Mouse (Mus musculus) G1E (cell line): ENCODE data around the gene Fpgs. TPM values are rescaled to one million over a fixed set of nuclear protein-coding genes. Genes with fewer than 3 reads are reported as not detected.

ENCODE experiments used
- ATAC-seq: 2 replicates; pipeline ENCODE4 v1.8.0; 2016; ENCODE audit warnings: mild to moderate bottlenecking; ENCODE audit not compliant: insufficient number of reproducible peaks, poor library complexity, low FRiP score, severe bottlenecking; ENCODE audit errors: extremely low read depth
- DNase-seq: peaks from one replicate; pipeline ENCODE4 v3.0.0; 2012; ENCODE audit warnings: low spot score
- H3K27me3 ChIP-seq: 2 replicates; pipeline ENCODE4 v1.6.1; 2012; ENCODE audit warnings: mild to moderate bottlenecking, low read length, inconsistent platforms; ENCODE audit not compliant: insufficient read depth
- H3K36me3 ChIP-seq: replicated peaks from 2 replicates; pipeline ENCODE3; 2012; ENCODE audit warnings: mild to moderate bottlenecking, inconsistent platforms
- H3K4me1 ChIP-seq: 2 replicates; pipeline ENCODE4 v1.6.1; 2012; ENCODE audit warnings: low read depth, low read length, inconsistent platforms, mixed read lengths; ENCODE audit not compliant: insufficient read depth
- H3K4me3 ChIP-seq: 2 replicates; pipeline ENCODE4 v1.5.1; 2012; ENCODE audit warnings: low read depth, mild to moderate bottlenecking, inconsistent platforms, low read length, moderate library complexity, mixed read lengths
- H3K9me3 ChIP-seq: replicated peaks from 2 replicates; pipeline ENCODE4 v1.6.1; 2012; ENCODE audit warnings: inconsistent platforms
- CTCF ChIP-seq: IDR thresholded peaks from 2 replicates; pipeline ENCODE4 v1.5.1; 2012; ENCODE audit warnings: low read depth, low read length, inconsistent platforms, mixed read lengths
- GATA1 ChIP-seq: IDR thresholded peaks from 2 replicates; pipeline ENCODE4 v1.6.1; 2012; ENCODE audit warnings: borderline replicate concordance, low read length, inconsistent platforms, mixed read lengths
- GATA2 ChIP-seq: IDR thresholded peaks from 2 replicates; pipeline ENCODE4 v1.6.1; 2012; ENCODE audit warnings: low read depth, low read length, inconsistent platforms, borderline replicate concordance
- POLR2AphosphoS5 ChIP-seq: IDR thresholded peaks from 2 replicates; pipeline ENCODE4 v1.6.1; 2012; ENCODE audit warnings: low read depth, low read length, inconsistent platforms; ENCODE audit not compliant: insufficient replicate concordance
- TAL1 ChIP-seq: conservative IDR thresholded peaks from 2 replicates; pipeline ENCODE4 v1.6.1; 2012; ENCODE audit warnings: low read depth, low read length, inconsistent platforms, mixed read lengths
- polyA plus RNA-seq: library from polyadenylated mRNA; stranded (reverse); fragments of >175 nt; gene quantifications from 2 replicates; pipeline ENCODE4 v1.2.3, GENCODE M21; 2012
- total RNA-seq, 2 experiments: library from RNA; stranded (forward) in 1 of 2; stranded (reverse) in 1 of 2; fragments of 200-1000 nt in 1 of 2; fragments of >200 nt in 1 of 2; fragmentation: Nextera tagmentation in 1 of 2; gene quantifications; 2 replicates each; pipeline ENCODE4 v1.2.3; 2014 to 2017

Gene Fpgs
- total RNA-seq (2014; fragmentation: Nextera tagmentation) (14.7 and 22.9 TPM in 2 replicates), total RNA-seq (2017) (12.8 and 13.6 TPM in 2 replicates), polyA plus RNA-seq (81.4 and 145 TPM in 2 replicates)

- peaks cover 83% of the 10 kb centered on the region for H3K36me3 ChIP-seq
- H3K4me1 ChIP-seq = peaks cover 34% of the 10 kb centered on the region
- TF ChIP-seq CTCF = no peak
- TF ChIP-seq GATA2 = no peak
- no peak for TF ChIP-seq POLR2AphosphoS5
- no peak for TF ChIP-seq GATA1
- no peak for TF ChIP-seq TAL1
- H3K27me3 ChIP-seq = no peaks in the 10 kb centered on the region
- DNase-seq (no peak), ATAC-seq (no peak)
- no peak within 1 kb of the TSS for H3K4me3 ChIP-seq
- H3K9me3 ChIP-seq = no peaks in the 10 kb centered on the region
Observed at GRCm38 (mm10) chr2:32704021-32704421, at the start of gene Fpgs. Gene Fpgs (minus strand): TSS chr2:32704145.

- no peaks in the 10 kb centered on the region for H3K9me3 ChIP-seq
- ATAC-seq (no peak), DNase-seq (no peak)
- H3K27me3 ChIP-seq = peaks cover 38% of the 10 kb centered on the region
- no peak overlapping the region for H3K4me3 ChIP-seq
- TF ChIP-seq CTCF (no peak), GATA1 (no peak), TAL1 (no peak), GATA2 (no peak), POLR2AphosphoS5 (no peak)
- peaks cover 6% of the 10 kb centered on the region for H3K4me1 ChIP-seq
- no peaks in the 10 kb centered on the region for H3K36me3 ChIP-seq
Observed at GRCm38 (mm10) chr2:32752181-32752580, 48.2 kb upstream of the Fpgs start.

- peaks cover 5% of the 10 kb centered on the region for H3K4me1 ChIP-seq
- ATAC-seq (no peak), DNase-seq (no peak)
- no peak overlapping the region for H3K4me3 ChIP-seq
- H3K36me3 ChIP-seq = no peaks in the 10 kb centered on the region
- H3K9me3 ChIP-seq = no peaks in the 10 kb centered on the region
- TF ChIP-seq CTCF = no peak
- TF ChIP-seq POLR2AphosphoS5 = no peak
- TF ChIP-seq GATA1 = no peak
- TF ChIP-seq GATA2 = no peak
- no peak for TF ChIP-seq TAL1
- peaks cover 43% of the 10 kb centered on the region for H3K27me3 ChIP-seq
Observed at GRCm38 (mm10) chr2:32751665-32752033, 47.7 kb upstream of the Fpgs start.

- no peak overlapping the region for H3K4me3 ChIP-seq
- TF ChIP-seq CTCF (no peak), TAL1 (no peak), POLR2AphosphoS5 (no peak), GATA1 (no peak), GATA2 (no peak)
- DNase-seq = no peak
- H3K36me3 ChIP-seq = no peaks in the 10 kb centered on the region
- no peaks in the 10 kb centered on the region for H3K9me3 ChIP-seq
- H3K27me3 ChIP-seq = peaks cover 45% of the 10 kb centered on the region
- peaks cover 4% of the 10 kb centered on the region; the same call in 1 of the 2 replicates for H3K4me1 ChIP-seq
- no peak for ATAC-seq
Observed at GRCm38 (mm10) chr2:32750887-32751664, 47.1 kb upstream of the Fpgs start.

GRCm38 (mm10) chr2:32750199-32750598, 46.3 kb upstream of the Fpgs start:
- ATAC-seq (no peak), DNase-seq (no peak)
- H3K36me3 ChIP-seq = no peaks in the 10 kb centered on the region
- no peak overlapping the region for H3K4me3 ChIP-seq
- H3K9me3 ChIP-seq = no peaks in the 10 kb centered on the region
- peaks cover 48% of the 10 kb centered on the region for H3K27me3 ChIP-seq
- H3K4me1 ChIP-seq = peaks cover 4% of the 10 kb centered on the region; the same call in 1 of the 2 replicates
- TF ChIP-seq POLR2AphosphoS5 (no peak), GATA1 (no peak), TAL1 (no peak), GATA2 (no peak)

GRCm38 (mm10) chr2:32749082-32749481, 45.1 kb upstream of the Fpgs start:
- no peaks in the 10 kb centered on the region for H3K9me3 ChIP-seq
- DNase-seq (no peak), ATAC-seq (no peak)
- H3K27me3 ChIP-seq = peaks cover 47% of the 10 kb centered on the region
- no peak overlapping the region for H3K4me3 ChIP-seq
- TF ChIP-seq CTCF (no peak), GATA1 (no peak), TAL1 (no peak), GATA2 (no peak), POLR2AphosphoS5 (no peak)
- H3K36me3 ChIP-seq = no peaks in the 10 kb centered on the region
- H3K4me1 ChIP-seq = peaks cover 4% of the 10 kb centered on the region; the same call in 1 of the 2 replicates
